Mouse (Mus musculus) liver, adult (tissue): ENCODE results near the gene Mcpt8.
"Not testable (repeated sequence)": the region's sequence is repeated elsewhere in the genome, so short reads cannot be mapped to it uniquely, and the experiment has no call there.

ENCODE experiments used
- GATA4 ChIP-seq: IDR thresholded peaks from 2 replicates; pipeline ENCODE4 v1.6.1; 2014; ENCODE audit warnings: mild to moderate bottlenecking, low read length; ENCODE audit not compliant: insufficient replicate concordance

The Mcpt8 gene

GRCm38 (mm10) chr14:56085167-56085566, at the start of gene Mcpt8:
TSS of gene Mcpt8 (minus strand) at chr14:56085273.
- no peak for TF ChIP-seq GATA4

- not testable (repeated sequence) for TF ChIP-seq GATA4
Measured at GRCm38 (mm10) chr14:56132508-56132907, 47.4 kb upstream of the Mcpt8 start, which contains the start of gene Gzmd. TSS of gene Gzmd (minus strand) at chr14:56132608.

GRCm38 (mm10) chr14:56128341-56128740, 43.3 kb upstream of the Mcpt8 start:
- no peak for TF ChIP-seq GATA4

DNA sequence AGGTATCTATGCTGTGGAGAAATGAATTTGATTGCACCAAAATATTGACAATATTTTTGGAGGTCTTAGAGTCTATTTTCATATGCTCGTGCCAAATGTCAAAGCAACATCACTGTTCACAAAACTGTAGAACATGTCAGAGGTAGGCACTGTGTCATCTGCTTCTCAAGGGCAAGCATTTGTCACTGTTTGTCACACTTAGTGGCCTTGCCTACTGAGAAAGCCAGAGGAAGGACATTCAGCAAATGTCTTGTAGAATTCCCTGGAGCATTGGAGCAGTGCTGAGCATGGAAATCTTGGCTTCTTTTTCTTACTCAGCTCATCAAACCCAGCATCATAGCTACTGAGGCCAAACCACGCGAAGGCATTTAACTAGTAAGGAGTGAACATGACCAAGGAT, 38.4 kb upstream of the Mcpt8 start:
- no peak for TF ChIP-seq GATA4

DNA sequence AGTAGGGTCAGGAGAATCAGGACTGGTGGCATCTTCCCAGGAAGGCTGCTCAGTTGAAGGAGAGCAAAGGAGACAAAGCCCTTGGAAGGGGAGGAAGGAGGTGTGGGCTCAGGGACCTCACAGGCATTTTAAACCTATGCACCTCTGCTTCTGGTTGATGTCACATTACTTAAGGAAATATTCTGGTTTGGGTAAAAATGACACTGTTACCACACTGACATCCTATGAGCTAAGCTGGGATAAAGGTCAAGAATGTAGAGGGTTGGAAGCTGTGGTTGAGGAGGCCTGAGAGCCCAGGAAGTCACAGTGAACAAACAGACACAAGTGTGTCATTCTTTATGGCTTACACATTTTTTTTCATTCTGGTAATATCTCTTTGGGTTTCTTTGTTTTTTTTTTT, 35.5 kb upstream of the Mcpt8 start, which contains the start of gene Gzme:
TSS of gene Gzme (minus strand) at position 101 of the 400 bp plus-strand sequence.
- TF ChIP-seq GATA4: no peak

DNA sequence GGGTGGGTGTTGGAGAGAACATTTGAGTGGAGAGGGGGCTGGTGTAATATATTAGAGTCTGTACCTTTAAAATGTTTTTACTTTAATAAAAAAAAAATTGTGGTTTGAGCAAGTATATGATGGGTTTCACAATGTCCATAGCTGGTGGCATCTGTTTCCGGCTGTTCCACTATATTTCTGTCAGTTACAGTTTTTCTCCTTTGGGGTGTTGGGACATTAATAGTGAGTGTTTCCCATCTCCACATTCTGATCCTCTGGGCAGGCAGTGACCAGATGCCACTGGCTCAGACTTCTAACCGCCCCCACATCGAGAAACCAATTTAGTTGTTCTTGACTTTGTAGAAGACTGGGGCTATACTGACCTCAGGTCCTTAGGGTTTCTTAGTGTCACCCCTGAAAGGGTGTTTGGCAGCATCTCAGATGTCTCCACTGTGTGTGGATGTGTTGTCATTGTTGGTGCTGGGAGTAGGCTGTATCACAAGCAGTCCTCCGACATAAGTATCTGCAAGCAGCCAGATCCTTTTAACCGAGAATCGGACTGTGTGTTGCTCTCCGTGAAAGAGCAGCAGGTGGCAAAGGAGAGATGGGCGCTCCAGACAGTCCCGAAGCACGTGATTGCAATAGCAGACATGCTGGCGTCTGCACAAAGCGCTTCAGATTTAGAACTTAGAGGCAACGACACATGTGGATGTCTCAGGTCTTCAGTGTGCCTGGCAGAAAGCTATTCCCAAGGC, 20.5 kb upstream of the Mcpt8 start:
- TF ChIP-seq GATA4: no peak

- no peak for TF ChIP-seq GATA4
Measured at GRCm38 (mm10) chr14:56105016-56105415, 19.9 kb upstream of the Mcpt8 start.

GRCm38 (mm10) chr14:56103452-56103851, 18.4 kb upstream of the Mcpt8 start:
- no peak for TF ChIP-seq GATA4

DNA sequence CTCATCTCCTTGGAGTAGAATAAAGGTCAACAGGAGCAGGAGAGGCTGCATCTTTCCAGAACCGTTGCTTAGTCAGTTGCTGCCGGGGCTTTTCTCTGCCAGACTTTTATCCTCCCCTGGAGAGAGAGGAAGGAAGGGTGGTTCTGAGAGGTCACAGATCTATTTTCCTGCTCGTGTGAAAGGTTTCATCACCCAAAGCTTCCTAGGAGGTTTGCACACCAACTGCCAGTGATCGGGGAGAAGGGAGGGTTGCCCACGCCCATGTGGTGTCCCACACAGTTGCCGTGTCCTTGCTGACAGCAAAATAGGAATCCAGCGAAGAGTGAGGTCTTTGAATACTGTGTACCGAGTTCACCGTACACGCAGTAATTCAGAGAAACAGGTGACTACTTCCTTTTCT, 17.3 kb upstream of the Mcpt8 start, which contains the start of gene Ctsg:
TSS of gene Ctsg (minus strand) at position 189 of the 400 bp plus-strand sequence.
- no peak for TF ChIP-seq GATA4

- TF ChIP-seq GATA4: no peak
Measured at GRCm38 (mm10) chr14:56098940-56099339, 13.9 kb upstream of the Mcpt8 start.

DNA sequence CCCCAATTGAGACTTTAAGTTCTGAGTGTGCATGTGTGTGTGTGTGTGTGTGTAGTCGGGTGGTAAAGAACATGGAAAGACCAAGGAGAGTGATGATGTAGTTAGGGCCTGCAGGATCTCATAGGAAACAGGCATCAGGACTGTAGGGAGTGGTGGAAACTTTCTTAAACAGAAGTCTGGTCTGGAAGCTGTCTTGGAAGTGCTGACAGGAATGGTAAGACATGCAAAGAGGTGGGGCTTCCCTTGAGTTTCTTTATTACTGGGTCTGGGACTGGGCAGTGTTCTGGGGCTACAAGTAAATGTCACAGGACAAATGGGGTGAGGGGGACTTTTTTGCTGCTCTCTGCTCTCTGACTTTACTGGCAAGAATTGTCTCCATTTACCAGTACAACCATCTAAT, 12.5 kb upstream of the Mcpt8 start:
- TF ChIP-seq GATA4: no peak

GRCm38 (mm10) chr14:56093353-56093752, 8.3 kb upstream of the Mcpt8 start:
- TF ChIP-seq GATA4: no peak

GRCm38 (mm10) chr14:56086711-56087110, 1.6 kb upstream of the Mcpt8 start:
- no peak for TF ChIP-seq GATA4

GRCm38 (mm10) chr14:56082016-56082415, 3.1 kb downstream of the Mcpt8 start:
- TF ChIP-seq GATA4: no peak

DNA sequence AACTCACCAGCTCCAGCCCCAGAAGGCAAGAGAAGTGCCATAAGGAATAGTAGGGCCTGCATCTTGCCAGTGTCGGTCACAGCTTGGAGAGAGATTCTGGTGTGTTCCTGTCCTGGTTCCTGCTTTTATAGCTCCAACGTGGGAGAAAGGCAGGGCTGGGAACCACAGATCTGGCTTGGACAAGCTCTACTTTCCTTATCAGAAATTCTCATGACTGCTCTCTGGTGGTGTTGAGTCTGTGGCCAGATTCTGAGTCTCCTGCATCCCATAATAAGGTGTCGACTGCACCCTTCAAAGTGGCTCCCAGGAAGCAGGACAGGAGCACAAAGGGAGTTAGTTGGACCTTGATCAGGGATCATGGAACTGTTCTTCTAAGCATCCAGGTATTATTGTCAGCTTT, 22.9 kb downstream of the Mcpt8 start, which contains the start of gene Mcpt4:
TSS of gene Mcpt4 (minus strand) at position 101 of the 400 bp plus-strand sequence.
- not testable (repeated sequence) for TF ChIP-seq GATA4

- TF ChIP-seq GATA4: no peak
Measured at GRCm38 (mm10) chr14:56057722-56058121, 27.4 kb downstream of the Mcpt8 start.

GRCm38 (mm10) chr14:56055408-56055807, 29.7 kb downstream of the Mcpt8 start:
- no peak for TF ChIP-seq GATA4
